Mouse (Mus musculus) forebrain, embryonic 11.5 days (tissue): ENCODE results near the gene Chic1. TPM values are rescaled to one million over a fixed set of nuclear protein-coding genes. Genes with fewer than 3 reads are reported as not detected.

Experiments
- ATAC-seq: fragments of 200-750 bp; cut with Nextera tagmentation; replicated peaks from 2 replicates; pipeline ENCODE4 v1.8.0; 2017; ENCODE audit warnings: moderate TSS enrichment; ENCODE audit not compliant: low FRiP score
- DNase-seq: peaks from one replicate; pipeline ENCODE4 v3.0.0-alpha.2; 2017; ENCODE audit warnings: low spot score
- H3K27ac ChIP-seq: fragments of 300-500 bp; sonication (generic); 2 replicates; pipeline ENCODE4 v1.5.1; 2014; ENCODE audit warnings: low read depth, low read length
- H3K27me3 ChIP-seq: fragments of 300-500 bp; sonication (generic); 2 replicates; pipeline ENCODE4 v1.6.1; 2014; ENCODE audit warnings: mild to moderate bottlenecking, low read length, mixed read lengths; ENCODE audit not compliant: control insufficient read depth, insufficient read depth
- H3K36me3 ChIP-seq: fragments of 300-500 bp; sonication (generic); 2 replicates; pipeline ENCODE4 v1.6.1; 2014; ENCODE audit warnings: mild to moderate bottlenecking, low read length, moderate library complexity, mixed read lengths; ENCODE audit not compliant: control insufficient read depth, insufficient read depth
- H3K4me1 ChIP-seq: fragments of 300-500 bp; sonication (generic); replicated peaks from 2 replicates; pipeline ENCODE4 v1.6.1; 2014; ENCODE audit warnings: low read length, mixed read lengths; ENCODE audit not compliant: control insufficient read depth, insufficient read depth
- H3K4me2 ChIP-seq: fragments of 300-500 bp; sonication (generic); 2 replicates; pipeline ENCODE4 v1.6.1; 2014; ENCODE audit warnings: low read depth, mild to moderate bottlenecking, low read length, moderate library complexity, mixed read lengths; ENCODE audit not compliant: severe bottlenecking
- H3K4me3 ChIP-seq: fragments of 300-500 bp; sonication (generic); 2 replicates; pipeline ENCODE4 v1.5.1; 2014; ENCODE audit warnings: low read depth, low read length
- H3K9ac ChIP-seq: fragments of 300-500 bp; sonication (generic); 2 replicates; pipeline ENCODE4 v1.6.1; 2014; ENCODE audit warnings: low read length
- H3K9me3 ChIP-seq: fragments of 300-500 bp; sonication (generic); 2 replicates; pipeline ENCODE4 v1.6.1; 2016; ENCODE audit warnings: low read length, mixed read lengths; ENCODE audit not compliant: control insufficient read depth
- WGBS: fragments of 180-500 bp; shearing (Covaris S2); extraction: QIAGEN DNeasy Blood & Tissue Kit; methylation state at CpG from one replicate; pipeline ENCODE4 v1.1.7; 2014; 5-methylcytosine and 5-hydroxymethylcytosine counted together
- polyA plus RNA-seq: library from polyadenylated mRNA; unstranded; fragments of >200 nt; fragmentation: Nextera tagmentation; extraction: Ambion mirVana; gene quantifications from 2 replicates; pipeline ENCODE4 v1.2.1, GENCODE M21; 2014

Chic1 gene
- 6.1 and 7.4 TPM in 2 replicates for polyA plus RNA-seq

- ATAC-seq (peak; percentile 97), DNase-seq (peak; percentile 91)
- Histone ChIP-seq H3K36me3 (no peaks in the 10 kb centered on the region), H3K9me3 (no peaks in the 10 kb centered on the region), H3K4me2 (peak within 1 kb of the TSS; percentile 39), H3K9ac (peak within 1 kb of the TSS; percentile 63), H3K4me3 (peak within 1 kb of the TSS; percentile 51), H3K27me3 (peaks cover 30% of the 10 kb centered on the region), H3K4me1 (no peaks in the 10 kb centered on the region), H3K27ac (no peak within 1 kb of the TSS)
- WGBS = 17% methylated on average over 34 of the region's 34 CpGs
Observed at GRCm38 (mm10) chrX:103356287-103356686, at the start of gene Chic1. TSS of gene Chic1 (plus strand) at chrX:103356476.

GRCm38 (mm10) chrX:103308262-103308661, 48.0 kb upstream of the Chic1 start:
- no peaks in the 10 kb centered on the region for H3K4me1 ChIP-seq
- no peak overlapping the region for H3K27ac ChIP-seq
- no peaks in the 10 kb centered on the region for H3K36me3 ChIP-seq
- no peak overlapping the region for H3K9ac ChIP-seq
- H3K4me3 ChIP-seq = no peak overlapping the region
- H3K4me2 ChIP-seq = no peak overlapping the region
- no peak for DNase-seq
- WGBS = 90% methylated on average over 1 of the region's 1 CpGs
- peaks cover 10% of the 10 kb centered on the region for H3K27me3 ChIP-seq
- H3K9me3 ChIP-seq = no peaks in the 10 kb centered on the region
- ATAC-seq = no peak

- DNase-seq = no peak
- Histone ChIP-seq H3K4me2 (no peak overlapping the region), H3K4me3 (no peak overlapping the region), H3K4me1 (no peaks in the 10 kb centered on the region), H3K9me3 (no peaks in the 10 kb centered on the region), H3K27ac (no peak overlapping the region), H3K36me3 (no peaks in the 10 kb centered on the region), H3K27me3 (peaks cover 8% of the 10 kb centered on the region), H3K9ac (no peak overlapping the region)
- ATAC-seq = no peak
- 80% methylated on average over 3 of the region's 3 CpGs for WGBS
Observed at GRCm38 (mm10) chrX:103311723-103312122, 44.6 kb upstream of the Chic1 start.

GRCm38 (mm10) chrX:103314146-103314545, 42.1 kb upstream of the Chic1 start:
- ATAC-seq (no peak), DNase-seq (no peak)
- Histone ChIP-seq H3K4me3 (no peak overlapping the region), H3K27me3 (peaks cover 15% of the 10 kb centered on the region), H3K4me2 (no peak overlapping the region), H3K36me3 (no peaks in the 10 kb centered on the region), H3K9me3 (no peaks in the 10 kb centered on the region), H3K27ac (no peak overlapping the region), H3K9ac (no peak overlapping the region), H3K4me1 (no peaks in the 10 kb centered on the region)
- 85% methylated on average over 6 of the region's 6 CpGs for WGBS

GRCm38 (mm10) chrX:103321146-103321545, 35.1 kb upstream of the Chic1 start, which contains the start of gene Cdx4:
TSS of gene Cdx4 (plus strand) at chrX:103321398.
- no peak within 1 kb of the TSS for H3K9ac ChIP-seq
- no peak within 1 kb of the TSS for H3K27ac ChIP-seq
- no peaks in the 10 kb centered on the region for H3K4me1 ChIP-seq
- H3K27me3 ChIP-seq = peaks cover 45% of the 10 kb centered on the region
- H3K9me3 ChIP-seq = no peaks in the 10 kb centered on the region
- ATAC-seq (no peak), DNase-seq (no peak)
- WGBS = 21% methylated on average over 13 of the region's 13 CpGs
- peak within 1 kb of the TSS; percentile 21; the same call in 1 of the 2 replicates for H3K4me2 ChIP-seq
- no peak within 1 kb of the TSS for H3K4me3 ChIP-seq
- H3K36me3 ChIP-seq = no peaks in the 10 kb centered on the region

- no peak for ATAC-seq
- H3K27me3 ChIP-seq = peaks cover 46% of the 10 kb centered on the region
Observed at GRCm38 (mm10) chrX:103325900-103326299, 30.4 kb upstream of the Chic1 start.

GRCm38 (mm10) chrX:103329386-103329785, 26.9 kb upstream of the Chic1 start:
- H3K4me2 ChIP-seq = no peak overlapping the region
- DNase-seq = no peak
- H3K9ac ChIP-seq = no peak overlapping the region
- H3K4me1 ChIP-seq = no peaks in the 10 kb centered on the region
- 71% methylated on average over 8 of the region's 8 CpGs for WGBS
- no peaks in the 10 kb centered on the region for H3K9me3 ChIP-seq
- no peak overlapping the region for H3K27ac ChIP-seq
- no peak overlapping the region for H3K4me3 ChIP-seq
- H3K27me3 ChIP-seq = peaks cover 23% of the 10 kb centered on the region
- ATAC-seq = no peak
- no peaks in the 10 kb centered on the region for H3K36me3 ChIP-seq

More at GRCm38 (mm10) chrX:103325900-103326299, 30.4 kb upstream of the Chic1 start:
- no peak overlapping the region for H3K9ac ChIP-seq
- no peaks in the 10 kb centered on the region for H3K36me3 ChIP-seq
- H3K9me3 ChIP-seq = no peaks in the 10 kb centered on the region
- H3K4me1 ChIP-seq = no peaks in the 10 kb centered on the region
- H3K27ac ChIP-seq = no peak overlapping the region
- H3K4me3 ChIP-seq = no peak overlapping the region
- WGBS = 78% methylated on average over 3 of the region's 3 CpGs
- no peak for DNase-seq
- no peak overlapping the region for H3K4me2 ChIP-seq

- no peaks in the 10 kb centered on the region for H3K9me3 ChIP-seq
- 81% methylated on average over 5 of the region's 5 CpGs for WGBS
- no peak overlapping the region for H3K4me3 ChIP-seq
- no peak overlapping the region for H3K27ac ChIP-seq
- H3K9ac ChIP-seq = no peak overlapping the region
- no peaks in the 10 kb centered on the region for H3K36me3 ChIP-seq
- DNase-seq (no peak), ATAC-seq (no peak)
- H3K4me2 ChIP-seq = no peak overlapping the region
- H3K4me1 ChIP-seq = no peaks in the 10 kb centered on the region
- peaks cover 22% of the 10 kb centered on the region for H3K27me3 ChIP-seq
Observed at GRCm38 (mm10) chrX:103331125-103331858, 25.0 kb upstream of the Chic1 start.
